Mouse (Mus musculus): ENCODE measurements around the gene Gcsam.

The Gcsam gene

DNA sequence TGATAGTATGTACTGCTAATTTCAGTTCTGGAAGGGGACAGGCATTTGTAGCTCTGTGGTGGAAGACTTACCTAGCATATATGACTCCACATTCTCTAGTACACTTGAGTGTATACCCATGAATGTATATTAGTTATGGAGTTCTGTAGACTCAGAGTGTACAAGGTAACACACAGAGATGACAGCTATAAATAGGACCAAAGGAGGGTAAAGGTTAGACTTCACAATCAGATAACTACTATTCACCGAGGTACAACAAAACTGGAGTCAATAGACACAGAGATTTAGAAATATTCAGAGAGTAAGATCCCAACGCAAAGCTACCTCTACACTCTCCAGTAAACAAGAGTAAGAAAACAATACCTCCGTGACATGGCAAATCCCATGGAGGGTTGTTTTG is 33.8 kb downstream of the Gcsam start:
- no peak for ATAC-seq (ENCODE audit: insufficient number of reproducible peaks, low FRiP score, low TSS enrichment)

DNA sequence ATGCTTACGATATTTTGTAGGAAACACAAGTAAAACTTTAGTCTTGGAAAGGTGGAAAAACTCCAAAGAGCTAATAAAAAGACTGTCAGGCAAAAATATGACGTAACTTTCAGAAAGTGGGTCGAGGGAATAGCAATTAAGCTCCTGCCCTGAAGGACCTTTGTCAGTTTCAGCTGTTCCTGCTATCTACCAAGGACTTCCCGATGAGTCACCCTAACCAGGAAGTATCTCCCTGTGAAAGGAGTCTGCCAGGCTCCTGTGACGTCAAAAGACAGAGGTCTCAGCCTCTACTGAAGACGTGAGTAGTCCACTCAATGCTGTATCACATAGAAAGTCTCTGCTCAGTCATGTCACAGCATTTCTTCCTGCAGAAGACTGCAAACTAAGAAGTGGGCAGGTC is 34.2 kb downstream of the Gcsam start:
- ATAC-seq (ENCODE audit: insufficient number of reproducible peaks, low FRiP score, low TSS enrichment), result no peak

- ATAC-seq (ENCODE audit: insufficient number of reproducible peaks, low FRiP score, low TSS enrichment), result no peak
These were observed 41.3 kb downstream of the Gcsam start for GRCm38 (mm10) chr16:45651497-45651896.

DNA sequence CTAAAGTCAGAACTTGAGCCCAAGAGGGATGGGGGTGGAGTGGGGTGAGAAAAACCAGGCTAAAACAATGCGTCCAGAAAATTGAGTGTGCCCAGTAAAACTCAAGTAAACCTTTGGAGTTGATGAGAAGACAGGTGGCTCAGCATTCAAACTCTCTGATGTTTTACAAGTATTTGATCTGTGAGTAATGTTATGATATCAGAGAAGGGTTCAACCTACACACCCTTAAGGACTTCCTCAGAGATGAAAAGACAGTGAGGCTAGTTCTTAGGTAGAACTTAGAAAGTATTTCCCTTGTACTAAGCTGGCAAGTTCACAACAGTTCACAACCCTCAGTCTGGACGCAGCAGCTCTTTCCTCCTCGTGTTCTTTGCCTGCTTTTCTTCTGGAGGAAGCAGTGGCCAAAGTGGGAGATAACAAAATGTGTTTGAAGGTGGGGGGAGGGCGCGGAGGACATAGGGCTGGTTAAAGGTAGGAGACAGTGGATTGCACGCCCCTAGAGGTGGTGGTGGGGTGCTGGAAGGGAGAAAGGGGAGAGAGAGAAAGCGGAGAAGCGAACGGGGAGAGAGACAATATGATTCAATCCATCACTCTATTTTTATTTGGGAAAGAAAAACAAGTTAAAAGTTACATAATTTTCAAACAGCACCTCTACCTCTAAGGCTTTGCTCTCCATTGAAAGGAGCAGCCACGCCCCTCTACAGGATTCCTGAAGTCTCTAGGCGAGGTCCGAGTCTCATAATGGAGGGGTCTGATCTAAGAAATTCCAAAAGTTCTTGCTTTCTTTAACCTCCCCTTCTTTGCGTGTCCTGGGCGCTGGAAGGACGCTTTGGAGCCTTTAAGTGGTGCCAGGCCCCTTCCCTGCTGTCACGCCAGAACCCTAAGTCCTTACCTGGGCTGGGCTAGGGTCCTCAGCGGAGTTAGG is 43.1 kb downstream of the Gcsam start:
- ATAC-seq (ENCODE audit: insufficient number of reproducible peaks, low FRiP score, low TSS enrichment), result no peak

GRCm38 (mm10) chr16:45653934-45654332 is 43.8 kb downstream of the Gcsam start, which contains the start of gene BC016579:
Gene BC016579 (minus strand): TSS chr16:45654068.
- ATAC-seq (ENCODE audit: insufficient number of reproducible peaks, low FRiP score, low TSS enrichment), result peak; percentile 24; the same call in 1 of the 2 replicates

DNA sequence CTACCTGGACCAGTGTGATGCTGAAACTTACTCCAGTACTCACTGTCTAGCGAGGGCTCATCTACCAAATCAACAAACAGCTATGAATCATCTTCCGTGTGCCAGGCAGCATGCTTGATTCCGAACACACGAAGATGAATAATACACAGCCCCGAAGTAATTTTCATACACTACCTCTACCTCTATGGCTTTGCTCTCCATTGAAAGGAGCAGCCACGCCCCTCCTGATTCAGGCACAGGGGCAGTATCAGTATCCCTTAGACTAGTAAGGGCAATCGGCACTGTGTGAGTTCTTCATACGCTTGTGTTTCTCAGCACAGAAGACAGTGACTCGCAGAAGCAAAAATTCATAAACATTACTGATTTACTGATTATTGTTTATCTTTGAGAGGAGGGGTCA is 44.3 kb downstream of the Gcsam start:
- no peak for ATAC-seq (ENCODE audit: insufficient number of reproducible peaks, low FRiP score, low TSS enrichment)

DNA sequence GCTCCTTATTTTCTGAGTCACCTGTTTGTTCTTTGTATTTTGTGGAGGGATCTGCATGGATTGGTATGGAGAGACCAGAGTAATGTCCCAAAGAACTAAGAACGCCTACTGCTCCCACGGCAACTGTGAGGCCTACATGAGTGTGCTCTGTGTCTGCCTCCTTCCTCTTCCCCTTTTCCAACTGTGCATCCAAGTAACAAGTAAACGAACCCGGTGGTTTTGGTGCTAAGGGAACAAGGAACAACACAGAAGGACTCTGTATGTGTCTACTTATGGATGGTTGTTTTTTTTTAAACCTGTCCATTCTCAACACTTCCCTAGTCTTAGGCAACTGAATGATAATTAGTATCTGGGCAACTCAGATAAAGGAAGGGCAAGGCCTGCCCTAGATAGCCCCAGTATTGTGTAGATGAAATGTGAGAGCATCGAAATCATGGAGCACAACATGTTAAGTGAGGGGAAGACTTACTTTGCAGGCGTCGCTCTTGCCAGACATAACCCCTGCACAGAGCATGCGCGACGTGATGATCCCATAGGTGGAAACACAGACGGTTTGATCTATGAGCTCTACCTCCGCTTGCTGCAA is 47.5 kb downstream of the Gcsam start:
- ATAC-seq (ENCODE audit: insufficient number of reproducible peaks, low FRiP score, low TSS enrichment), result no peak

GRCm38 (mm10) chr16:45658248-45658647 is 48.1 kb downstream of the Gcsam start:
- ATAC-seq (ENCODE audit: insufficient number of reproducible peaks, low FRiP score, low TSS enrichment), result no peak

GRCm38 (mm10) chr16:45659596-45659995 is 49.4 kb downstream of the Gcsam start:
- peak; percentile 89 for ATAC-seq (ENCODE audit: insufficient number of reproducible peaks, low FRiP score, low TSS enrichment)

GRCm38 (mm10) chr16:45662381-45662780 is 52.2 kb downstream of the Gcsam start:
- ATAC-seq (ENCODE audit: insufficient number of reproducible peaks, low FRiP score, low TSS enrichment), result no peak

DNA sequence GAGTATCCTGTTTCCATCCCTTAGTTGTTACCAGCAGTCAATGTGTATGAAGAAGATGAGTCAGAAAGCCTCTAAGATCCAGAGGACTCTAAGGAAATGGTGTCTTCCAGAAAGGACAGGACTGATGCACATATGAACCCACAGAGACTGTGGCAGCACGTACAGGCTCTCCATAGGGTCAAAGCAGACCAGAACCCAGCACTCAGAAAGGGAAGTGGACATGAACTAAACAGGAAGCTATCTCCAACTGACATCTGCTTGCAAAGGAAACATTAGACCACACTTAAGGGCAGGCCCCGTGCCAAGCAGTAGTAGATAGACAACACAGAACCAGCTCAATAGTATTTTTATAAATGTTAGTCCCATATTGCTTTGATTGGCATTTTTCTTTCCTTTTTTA is 56.0 kb downstream of the Gcsam start:
- ATAC-seq (ENCODE audit: insufficient number of reproducible peaks, low FRiP score, low TSS enrichment), result no peak

DNA sequence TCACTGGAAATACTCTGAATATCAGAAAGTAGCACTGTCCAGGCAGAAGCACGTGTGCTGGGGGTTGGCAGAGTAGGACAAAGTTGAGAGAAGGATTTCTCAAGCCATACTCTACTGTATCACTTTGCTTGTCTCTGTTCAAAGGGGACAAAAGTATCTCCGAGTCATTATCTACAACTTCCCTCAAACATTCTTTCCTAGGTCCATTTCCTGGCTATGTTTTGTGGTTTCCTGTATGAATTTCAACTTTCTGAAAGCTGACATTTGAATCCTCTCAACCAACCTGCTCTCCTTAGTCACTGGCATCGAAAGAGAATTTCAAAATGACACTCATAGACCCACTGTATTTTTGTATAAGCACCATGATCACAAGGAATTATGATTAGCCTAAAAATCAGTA is 58.0 kb downstream of the Gcsam start:
- no peak for ATAC-seq (ENCODE audit: insufficient number of reproducible peaks, low FRiP score, low TSS enrichment)

DNA sequence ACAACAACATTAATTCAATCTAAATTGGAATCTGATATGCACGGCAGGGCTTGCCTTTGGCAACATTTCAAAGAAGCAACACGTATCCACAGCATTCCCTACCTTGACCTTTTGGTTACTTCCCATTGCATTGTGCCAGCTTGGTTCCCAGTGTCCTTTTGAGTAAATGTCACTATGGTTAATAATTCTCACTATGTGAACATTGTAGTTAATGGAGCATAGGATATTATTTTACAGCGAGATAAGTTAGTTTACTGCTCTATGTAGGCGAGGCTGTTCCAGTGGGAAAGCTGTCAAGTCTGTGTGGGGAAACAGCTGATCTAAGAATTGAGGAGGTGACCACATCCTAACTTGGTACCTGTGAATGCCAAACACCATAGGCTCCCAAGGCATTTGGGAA is 59.8 kb downstream of the Gcsam start:
- no peak for ATAC-seq (ENCODE audit: insufficient number of reproducible peaks, low FRiP score, low TSS enrichment)
